Mouse (Mus musculus): ENCODE measurements around the gene Psg16.

DNA sequence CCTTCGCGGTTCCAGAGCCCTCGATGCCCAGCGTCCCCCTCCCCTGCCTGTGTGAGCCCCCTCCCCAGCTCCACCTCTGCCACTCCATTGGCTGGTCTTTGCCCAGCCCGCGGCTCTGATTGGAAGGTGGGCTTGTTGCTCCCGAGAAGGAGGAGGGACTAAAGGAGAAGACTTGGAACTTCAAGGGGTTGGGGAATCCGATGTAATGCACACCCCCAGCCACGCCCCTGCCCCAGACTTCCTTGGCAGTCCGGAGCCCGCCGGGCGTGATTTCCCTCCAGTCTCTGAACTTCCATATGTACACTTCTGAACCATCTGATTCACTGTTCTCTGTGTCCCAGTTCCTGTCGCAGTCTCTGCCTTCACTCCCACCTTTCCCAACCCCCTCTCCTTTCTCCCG, 11.5 kb upstream of the Psg16 start, which contains the start of gene Hif3a:
- TF ChIP-seq GABPA (IDR thresholded peaks at IDR 0.05; ENCODE audit: low read depth, low read length) (no peak), NRF1 (IDR thresholded peaks at IDR 0.05; ENCODE audit: insufficient read depth, low read depth, low read length, poor library complexity, severe bottlenecking) (no peak), EP300 (IDR thresholded peaks at IDR 0.05; ENCODE audit: low read depth in 1 of 2, low read length in 2 of 2) (no peak), HCFC1 (IDR thresholded peaks at IDR 0.05; ENCODE audit: low read depth, low read length) (no peak)
